Mouse (Mus musculus) thymus, postnatal 14 days (tissue): Measurements from ENCODE around the gene Mtmr6.
"Not testable (repeated sequence)": the region's sequence is repeated elsewhere in the genome, so short reads cannot be mapped to it uniquely, and the experiment has no call there.

Source experiments
- DNase-seq: peaks from one replicate; pipeline ENCODE4 v3.0.0; 2021

The Mtmr6 gene

GRCm38 (mm10) chr14:60300224-60300991 is 35.4 kb downstream of the Mtmr6 start:
- no peak for DNase-seq

DNA sequence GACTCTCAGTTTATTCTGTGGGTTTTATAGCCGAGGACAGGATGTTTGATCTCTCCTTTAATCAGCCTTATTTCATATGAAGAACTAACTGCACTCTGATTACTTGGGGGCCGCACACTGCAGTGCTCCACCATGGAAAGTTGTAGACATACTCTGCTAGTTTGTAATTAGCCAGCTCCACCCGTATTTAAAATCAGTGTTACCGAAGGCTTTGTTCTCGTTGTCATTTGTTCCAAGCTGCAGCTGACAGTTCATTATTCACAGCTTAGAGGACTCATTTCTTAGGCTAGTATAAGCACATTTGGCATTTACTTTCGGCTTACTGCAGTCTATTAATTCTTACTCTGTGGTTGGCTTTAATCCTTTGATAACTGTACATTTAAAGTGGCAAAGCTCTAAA is 36.0 kb downstream of the Mtmr6 start:
- DNase-seq = no peak

- no peak for DNase-seq
Observed at GRCm38 (mm10) chr14:60302441-60302840, 37.4 kb downstream of the Mtmr6 start.

- DNase-seq = no peak
Observed at GRCm38 (mm10) chr14:60304441-60305220, 39.6 kb downstream of the Mtmr6 start.

GRCm38 (mm10) chr14:60308113-60308512 is 43.1 kb downstream of the Mtmr6 start:
- no peak for DNase-seq

GRCm38 (mm10) chr14:60310691-60311090 is 45.7 kb downstream of the Mtmr6 start:
- no peak for DNase-seq

DNA sequence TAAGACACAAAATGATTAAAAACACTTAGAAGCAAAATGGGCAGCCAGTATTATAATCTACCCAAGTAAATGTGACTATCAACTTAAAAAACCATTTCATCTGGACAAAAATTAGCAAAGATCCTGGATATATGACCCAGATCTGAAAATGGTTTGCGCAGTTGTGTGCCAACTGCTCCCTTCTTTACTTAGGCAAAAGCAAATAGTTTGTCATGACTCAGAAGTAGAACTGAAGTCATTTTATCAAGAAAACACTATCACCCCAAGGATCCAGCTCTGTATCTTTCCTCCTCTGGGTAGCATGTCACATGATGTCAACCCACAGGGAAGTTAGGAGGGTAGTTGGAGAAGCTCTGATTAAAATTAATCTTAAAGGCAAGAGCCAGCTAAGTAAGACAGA is 54.2 kb downstream of the Mtmr6 start:
- no peak for DNase-seq

GRCm38 (mm10) chr14:60320813-60321212 is 55.8 kb downstream of the Mtmr6 start:
- no peak for DNase-seq

- not testable (repeated sequence) for DNase-seq
Observed at GRCm38 (mm10) chr14:60340001-60340400, 75.0 kb downstream of the Mtmr6 start.

DNA sequence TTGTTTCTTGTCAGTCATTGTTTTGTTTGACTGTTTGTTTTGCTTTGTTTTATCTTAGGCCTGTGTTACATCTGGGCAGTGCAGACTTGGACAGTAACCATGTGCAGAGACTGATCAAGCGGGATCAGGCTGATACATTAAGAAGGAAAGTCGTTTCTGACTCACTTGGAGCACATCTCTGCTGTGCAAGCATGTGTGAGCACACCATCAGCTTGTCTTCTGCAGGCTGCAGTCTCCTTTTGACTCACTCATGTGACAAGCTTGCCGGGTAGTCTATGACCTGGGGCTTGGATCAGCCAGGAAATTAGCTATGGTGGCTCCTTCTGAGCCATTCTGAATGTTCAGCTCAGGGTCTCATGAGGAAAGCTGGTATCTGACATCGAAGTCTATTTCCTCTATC is 75.5 kb downstream of the Mtmr6 start:
- DNase-seq = no peak

DNA sequence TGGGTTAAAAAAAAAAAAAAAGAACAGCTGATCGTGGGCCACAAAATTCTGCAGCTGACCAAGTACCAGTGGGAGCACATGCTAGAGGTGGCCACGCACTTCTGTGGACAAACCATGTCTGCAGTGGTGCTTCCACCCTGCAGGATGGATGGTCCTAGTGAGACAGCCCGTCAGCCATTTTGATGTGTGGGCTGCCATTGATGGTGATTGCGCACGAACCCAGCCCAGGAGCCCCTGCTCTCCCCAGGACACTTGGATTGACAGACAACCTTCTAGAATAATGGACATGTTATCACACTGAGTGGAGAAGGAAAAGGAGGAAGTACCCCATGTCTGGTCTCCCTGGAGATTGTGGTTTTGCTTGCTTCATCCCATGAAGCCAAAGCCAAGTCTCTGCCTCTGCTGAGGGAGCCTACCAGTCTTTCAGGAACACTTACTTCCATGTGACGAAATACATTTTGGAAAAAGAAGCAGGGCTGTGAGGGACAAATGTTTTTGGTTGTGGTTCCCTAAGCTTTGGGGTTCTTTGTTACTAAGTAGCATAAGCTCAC is 80.4 kb downstream of the Mtmr6 start:
- DNase-seq = no peak
